Mouse (Mus musculus) ES-E14 (cell line): ENCODE measurements at regions not wholly inside any gene's neighbourhood (a gene's known extent, or its start where the extent isn't known, plus 50 kb on each side); places are given as distances from the start of the nearest gene placed in this dataset.
"Not testable (repeated sequence)": the region's sequence is repeated elsewhere in the genome, so short reads cannot be mapped to it uniquely, and the experiment has no call there.

Experiments used
- DNase-seq: peaks from one replicate; pipeline ENCODE4 v3.0.0-alpha.2; 2013; ENCODE audit warnings: low read depth, low spot score
- H3K27ac ChIP-seq: 2 replicates; pipeline ENCODE4 v1.5.1; 2012; ENCODE audit warnings: low read depth, mild to moderate bottlenecking, low read length, moderate library complexity, mixed read lengths; ENCODE audit not compliant: poor library complexity, insufficient read depth, severe bottlenecking
- H3K36me3 ChIP-seq: 2 replicates; pipeline ENCODE4 v1.6.1; 2012; ENCODE audit warnings: mild to moderate bottlenecking, low read length, moderate library complexity, mixed read lengths; ENCODE audit not compliant: control insufficient read depth, poor library complexity, insufficient read depth, severe bottlenecking
- H3K4me1 ChIP-seq, 2 experiments: fragments of 150-350 bp in 1 of 2; sonication (generic) in 1 of 2; 2 replicates each; pipeline ENCODE4 v1.6.1; 2012; ENCODE audit warnings: low read length in 2 of 2, mild to moderate bottlenecking in 1 of 2, mixed read lengths in 1 of 2; ENCODE audit not compliant: control insufficient read depth in 2 of 2, insufficient read depth in 2 of 2, poor library complexity in 1 of 2
- H3K4me3 ChIP-seq, 2 experiments: fragments of 150-350 bp in 1 of 2; sonication (generic) in 1 of 2; 2 replicates each; pipeline ENCODE4 v1.5.1; 2012; ENCODE audit warnings: low read length in 2 of 2, low read depth in 1 of 2, mild to moderate bottlenecking in 1 of 2, mixed read lengths in 1 of 2; ENCODE audit not compliant: insufficient read depth in 1 of 2, poor library complexity in 1 of 2, severe bottlenecking in 1 of 2
- H3K9ac ChIP-seq: 2 replicates; pipeline ENCODE4 v1.6.1; 2012; ENCODE audit warnings: low read depth, mild to moderate bottlenecking, low read length, mixed read lengths; ENCODE audit not compliant: poor library complexity, insufficient read depth, severe bottlenecking
- H3K9me3 ChIP-seq: fragments of 150-350 bp; sonication (generic); 2 replicates; pipeline ENCODE4 v1.6.1; 2012; ENCODE audit warnings: low read depth, mild to moderate bottlenecking, low read length; ENCODE audit not compliant: control insufficient read depth, insufficient read depth
- CHD2 ChIP-seq: IDR thresholded peaks from 2 replicates; pipeline ENCODE4 v1.6.1; 2014; ENCODE audit warnings: mild to moderate bottlenecking, low read depth, low read length, inconsistent platforms
- HCFC1 ChIP-seq: IDR thresholded peaks from 2 replicates; pipeline ENCODE4 v1.6.1; 2012; ENCODE audit warnings: low read length, inconsistent platforms, borderline replicate concordance; ENCODE audit not compliant: insufficient read depth
- MAFK ChIP-seq: IDR thresholded peaks from 2 replicates; pipeline ENCODE4 v1.6.1; 2014; ENCODE audit warnings: mild to moderate bottlenecking, low read depth, low read length, inconsistent platforms; ENCODE audit not compliant: insufficient read depth
- ZC3H11A ChIP-seq: IDR thresholded peaks from 2 replicates; pipeline ENCODE4 v1.6.1; 2012; ENCODE audit warnings: low read depth, mild to moderate bottlenecking, inconsistent platforms, low read length, borderline replicate concordance
- ZNF384 ChIP-seq: IDR thresholded peaks from 2 replicates; pipeline ENCODE4 v1.6.1; 2012; ENCODE audit warnings: low read depth, low read length, inconsistent platforms
- in situ Hi-C, 2 experiments: fragments of 600-800 bp; cut with MboI; formaldehyde crosslinking; loops; one replicate each; pipeline ENCODE4 v1.15.1; 2025; ENCODE audit warnings: low sequenced_read_pairs in 2 of 2, inconsistent platforms in 1 of 2; ENCODE audit not compliant: unreplicated experiment in 2 of 2

DNA sequence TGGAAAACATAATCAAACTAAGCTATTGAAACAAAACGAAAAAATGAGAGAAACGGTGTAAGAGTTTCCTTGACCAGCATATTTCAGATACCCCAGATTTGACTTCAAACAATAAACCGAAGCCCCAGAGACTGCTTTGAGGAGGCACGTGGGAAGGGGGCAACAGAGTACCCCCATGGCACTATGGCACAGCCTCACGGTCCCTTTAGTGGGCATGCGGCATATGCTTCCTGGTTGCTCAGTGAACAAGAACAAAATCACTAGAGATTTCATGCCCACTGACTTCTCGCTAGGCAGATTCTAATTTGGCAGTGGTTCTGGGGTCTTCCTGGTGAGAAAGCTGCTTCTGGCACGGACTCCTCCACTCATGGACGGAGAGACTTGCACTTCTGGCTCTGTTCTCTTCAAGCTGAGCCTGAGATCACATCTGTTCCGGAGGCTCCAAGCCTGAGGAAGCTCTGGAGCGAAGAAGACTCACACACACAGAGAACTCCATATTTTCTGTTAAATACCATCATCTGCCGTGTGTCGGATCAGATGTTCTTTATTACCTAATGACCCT is 1912.7 kb upstream of the Nudt12 start:
- in situ Hi-C loops: no loop called here
- no peak for TF ChIP-seq HCFC1
- TF ChIP-seq MAFK: no peak
- TF ChIP-seq ZNF384: no peak
- no peak for TF ChIP-seq CHD2
- TF ChIP-seq ZC3H11A: no peak
- no peaks in the 10 kb centered on the region for H3K9me3 ChIP-seq

DNA sequence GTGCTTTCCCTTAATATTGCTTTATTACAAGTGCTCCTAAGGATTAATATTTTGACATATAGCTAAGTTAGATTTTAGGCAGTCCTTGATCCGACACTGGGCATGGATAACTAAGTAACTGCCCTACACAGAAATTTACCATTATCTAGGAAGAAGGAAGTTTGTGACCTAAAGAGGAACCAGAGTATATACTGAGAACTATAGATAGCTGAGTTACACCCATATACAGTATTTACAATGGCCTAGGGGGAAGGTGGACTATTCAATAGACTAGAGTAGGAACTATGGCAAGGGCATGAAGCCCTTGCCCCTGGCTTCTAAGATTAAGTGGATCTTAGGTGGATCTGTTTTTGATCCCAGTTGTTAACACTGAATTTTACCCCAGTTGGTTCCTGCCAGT is 1869.5 kb upstream of the Nudt12 start:
- H3K27ac ChIP-seq, H3K4me1 ChIP-seq, H3K36me3 ChIP-seq, in situ Hi-C loops, H3K4me3 ChIP-seq, DNase-seq, H3K9ac ChIP-seq, H3K9me3 ChIP-seq: not testable (repeated sequence)

More for the DNA sequence above, 1912.7 kb upstream of the Nudt12 start:
- H3K27ac ChIP-seq: no peak overlapping the region
- no peaks in the 10 kb centered on the region for H3K4me1 ChIP-seq
- no peak overlapping the region for H3K9ac ChIP-seq
- H3K4me3 ChIP-seq: no peak overlapping the region
- DNase-seq: no peak
- no peaks in the 10 kb centered on the region for H3K36me3 ChIP-seq

DNA sequence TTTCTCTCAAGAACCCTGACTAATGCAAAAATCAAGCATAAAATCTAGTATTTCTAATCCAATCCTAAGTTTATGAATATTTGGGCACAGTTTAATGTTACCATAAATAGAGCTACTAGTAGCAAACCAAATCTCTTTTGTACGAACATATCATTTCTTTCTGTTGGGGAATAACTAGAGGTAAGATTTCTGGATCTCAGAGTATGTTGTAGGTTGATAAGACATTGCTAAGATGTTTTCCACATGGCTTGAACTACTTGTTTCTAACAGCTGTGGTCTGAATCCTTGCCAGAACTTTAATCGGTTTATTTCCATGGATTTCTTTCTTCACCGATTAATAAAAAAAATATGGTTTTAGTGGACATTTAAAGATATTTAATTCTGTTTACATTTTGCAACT is 1844.3 kb upstream of the Nudt12 start:
- no peak for TF ChIP-seq HCFC1
- H3K4me3 ChIP-seq: no peak overlapping the region
- H3K9me3 ChIP-seq: no peaks in the 10 kb centered on the region
- H3K4me1 ChIP-seq: no peaks in the 10 kb centered on the region
- in situ Hi-C loops: no loop called here
- H3K27ac ChIP-seq: no peak overlapping the region
- H3K9ac ChIP-seq: no peak overlapping the region
- no peaks in the 10 kb centered on the region for H3K36me3 ChIP-seq
- DNase-seq: no peak

DNA sequence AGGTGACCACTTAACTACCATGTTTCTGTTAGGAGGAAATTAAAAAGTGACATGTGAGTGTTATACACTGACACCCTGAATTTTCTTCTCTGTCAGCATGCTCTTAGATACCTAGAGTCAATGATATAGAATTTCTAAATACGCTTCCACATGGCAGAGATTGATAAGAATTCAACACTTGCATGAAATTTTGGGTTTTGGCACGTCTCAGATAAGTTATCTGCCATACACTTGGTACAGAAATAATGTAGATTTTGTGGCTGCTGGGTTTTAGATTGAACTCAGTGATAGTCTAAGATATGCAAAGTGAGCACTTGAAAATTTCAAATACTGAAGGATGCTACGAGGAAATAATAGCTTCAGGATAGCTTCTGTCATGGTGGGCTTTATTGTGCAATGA is 1841.5 kb upstream of the Nudt12 start:
- Histone ChIP-seq H3K27ac (no peak overlapping the region), H3K4me1 (no peaks in the 10 kb centered on the region), H3K36me3 (no peaks in the 10 kb centered on the region), H3K9me3 (no peaks in the 10 kb centered on the region), H3K4me3 (no peak overlapping the region), H3K9ac (no peak overlapping the region)
- in situ Hi-C loops: no loop called here
- DNase-seq: no peak
- TF ChIP-seq ZC3H11A (no peak), ZNF384 (no peak), HCFC1 (no peak), MAFK (no peak), CHD2 (no peak)

DNA sequence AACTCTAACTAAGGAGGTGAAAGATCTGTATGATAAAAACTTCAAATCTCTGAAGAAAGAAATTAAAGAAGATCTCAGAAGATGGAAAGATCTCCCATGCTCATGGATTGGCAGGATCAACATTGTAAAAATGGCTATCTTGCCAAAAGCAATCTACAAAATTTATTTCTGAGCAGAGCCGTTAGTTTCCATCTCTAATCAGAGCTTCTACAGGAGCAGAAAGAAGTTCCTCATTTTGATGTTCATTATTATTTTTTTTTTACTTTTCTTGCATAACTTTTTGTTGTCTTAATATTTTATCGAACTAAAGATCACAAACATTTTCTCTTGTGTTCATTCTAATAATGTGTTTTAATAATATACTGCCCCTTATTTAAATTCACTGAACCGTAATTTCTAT is 1825.6 kb upstream of the Nudt12 start:
- H3K4me1 ChIP-seq, H3K27ac ChIP-seq, in situ Hi-C loops, H3K36me3 ChIP-seq, H3K9ac ChIP-seq, H3K4me3 ChIP-seq, DNase-seq, H3K9me3 ChIP-seq: not testable (repeated sequence)
